ENCODE assay signal across 10 mouse cellular contexts in the genomic region with DNA sequence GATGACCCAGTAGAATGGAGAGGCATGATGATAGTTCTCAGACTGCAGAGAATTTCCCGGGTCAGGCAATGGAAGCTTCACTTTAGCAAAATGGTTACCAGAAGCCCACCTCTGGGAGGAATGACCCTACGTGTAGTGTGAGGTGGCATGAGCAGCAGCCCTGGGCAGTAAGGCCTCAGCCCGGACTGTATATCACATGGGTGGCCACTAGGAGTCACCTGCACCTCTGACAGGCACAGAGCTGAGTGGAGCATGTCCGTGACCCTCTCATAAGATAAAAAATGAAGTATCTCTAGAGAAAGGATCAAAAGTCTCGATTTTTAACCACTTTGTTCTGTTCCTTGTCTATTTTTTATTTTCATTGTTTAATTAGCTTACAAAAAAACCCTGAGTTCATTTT. TPM values are rescaled to one million over a fixed set of nuclear protein-coding genes. Genes with fewer than 3 reads are reported as not detected.
DNase-seq lines count a peak whose midpoint lies in the region; ATAC-seq and TF ChIP-seq lines count a peak whose summit lies in the region.
"Had no signal": no experiment of that assay in that cellular context is flagged by ENCODE, and none has a peak within 500 bp of the region (broad histone marks: within the 10 kb centered on the region; RNA-seq: fewer than 3 reads in every experiment).

No protein-coding gene starts in this region.

- WGBS in intestine, postnatal 0 days, result 53% methylated on average over 5 of the region's 5 CpGs
- WGBS in intestine, embryonic 16.5 days, result 42% methylated on average over 5 of the region's 5 CpGs

- no peaks in the 10 kb centered on the region for H3K4me1 ChIP-seq in intestine, postnatal 0 days (replicated peaks; ENCODE audit: control insufficient read depth, insufficient read depth, low read length)
- no peaks in the 10 kb centered on the region for H3K4me1 ChIP-seq in intestine, embryonic 16.5 days (ENCODE audit: control insufficient read depth, insufficient read depth, low read length)
- no peaks in the 10 kb centered on the region for H3K4me1 ChIP-seq in G1E (ENCODE audit: insufficient read depth, low read depth, low read length)

- H3K9me3 ChIP-seq in intestine, postnatal 0 days (ENCODE audit: control insufficient read depth), result no peaks in the 10 kb centered on the region
- H3K9me3 ChIP-seq in intestine, embryonic 16.5 days (ENCODE audit: control insufficient read depth, low read length), result no peaks in the 10 kb centered on the region
- no peaks in the 10 kb centered on the region for H3K9me3 ChIP-seq in G1E (replicated peaks)

- no peak overlapping the region for H3K9ac ChIP-seq in intestine, postnatal 0 days (ENCODE audit: low read depth, low read length)
- H3K9ac ChIP-seq in intestine, embryonic 16.5 days (ENCODE audit: low read depth, low read length), result no peak overlapping the region

- no peaks in the 10 kb centered on the region for H3K27me3 ChIP-seq in intestine, postnatal 0 days (replicated peaks; ENCODE audit: control insufficient read depth, insufficient read depth, low read length)
- no peaks in the 10 kb centered on the region for H3K27me3 ChIP-seq in intestine, embryonic 16.5 days (replicated peaks; ENCODE audit: control insufficient read depth, insufficient read depth, low read length)
- peaks cover 12% of the 10 kb centered on the region for H3K27me3 ChIP-seq in G1E (ENCODE audit: insufficient read depth, low read length)

- no peak overlapping the region for H3K27ac ChIP-seq in intestine, postnatal 0 days (ENCODE audit: low read depth, low read length)
- no peak overlapping the region for H3K27ac ChIP-seq in intestine, embryonic 16.5 days (ENCODE audit: low read length)

- TF ChIP-seq POLR2A in brain, embryonic 14.5 days (IDR thresholded peaks at IDR 0.05; ENCODE audit: borderline replicate concordance, extremely low read depth, insufficient read depth, insufficient read length, poor library complexity, severe bottlenecking), result no peak

- no peak overlapping the region for H3K4me3 ChIP-seq in intestine, postnatal 0 days (ENCODE audit: low read depth, low read length)
- H3K4me3 ChIP-seq in intestine, embryonic 16.5 days (ENCODE audit: low read length), result no peak overlapping the region
- H3K4me3 ChIP-seq in G1E (ENCODE audit: low read depth, low read length), result no peak overlapping the region
- H3K4me3 ChIP-seq: myocyte had no signal

- DNase-seq in G1E (ENCODE audit: low spot score), result no peak
- DNase-seq in brain, embryonic 14.5 days (ENCODE audit: low read depth), result peak; percentile 21
- peak; percentile 15 for DNase-seq in lung, postnatal 36 days
- DNase-seq in right cerebral cortex, postnatal 36 days (ENCODE audit: low spot score in 2 of 2), result no peak

- no peak overlapping the region for H3K4me2 ChIP-seq in intestine, postnatal 0 days (replicated peaks; ENCODE audit: low read depth)
- no peak overlapping the region for H3K4me2 ChIP-seq in intestine, embryonic 16.5 days (ENCODE audit: low read depth, low read length)

- no peaks in the 10 kb centered on the region for H3K36me3 ChIP-seq in intestine, postnatal 0 days (ENCODE audit: control insufficient read depth, insufficient read depth)
- H3K36me3 ChIP-seq in intestine, embryonic 16.5 days (ENCODE audit: control insufficient read depth, insufficient read depth, low read length), result no peaks in the 10 kb centered on the region
- H3K36me3 ChIP-seq in G1E (replicated peaks), result no peaks in the 10 kb centered on the region

- TF ChIP-seq CTCF in intestine, postnatal 0 days (IDR thresholded peaks at IDR 0.05; ENCODE audit: low read depth), result peak; percentile 66
- no peak for TF ChIP-seq CTCF in G1E (IDR thresholded peaks at IDR 0.05; ENCODE audit: low read depth, low read length)
- peak; percentile 54; the same call in 1 of the 2 replicates for TF ChIP-seq CTCF in brain, embryonic 14.5 days (IDR thresholded peaks at IDR 0.05; ENCODE audit: borderline replicate concordance, extremely low read depth, insufficient read depth, insufficient read length)

- no peak for ATAC-seq in intestine, postnatal 0 days
- no peak for ATAC-seq in intestine, embryonic 16.5 days
- peak; percentile 34; the same call in 1 of the 2 replicates for ATAC-seq in G1E (ENCODE audit: extremely low read depth, insufficient number of reproducible peaks, low FRiP score, poor library complexity, severe bottlenecking)
- no peak for ATAC-seq in activated CD4-positive, CD25-positive, alpha-beta regulatory T cell, adult 4 months
- no peak for ATAC-seq in inflammation-experienced regulatory T-cells, adult 6 months

RNA-seq across cellular contexts. Expression of gene Cpb2, which starts 14.4 kb away (rescaled TPM):
- 1.6 and 1.9 TPM in 2 replicates for polyA plus RNA-seq in intestine, postnatal 0 days (2015; fragmentation: Nextera tagmentation; extraction: Ambion mirVana)
- 4.7 and 6.8 TPM in 2 replicates for polyA plus RNA-seq in intestine, embryonic 16.5 days (2015; fragmentation: Nextera tagmentation; extraction: Ambion mirVana)
- total RNA-seq in G1E (2014; fragmentation: Nextera tagmentation) (not detected in 2 replicates), G1E (2017) (not detected in 2 replicates)
- polyA plus RNA-seq in G1E (2012), result not detected in 2 replicates
- polyA plus RNA-seq in brain, embryonic 14.5 days (2012; rRNA removed), result not detected in 2 replicates
- not detected for polyA plus RNA-seq in activated CD4-positive, CD25-positive, alpha-beta regulatory T cell, adult 4 months (2017; shearing (Covaris generic))
- not detected for polyA plus RNA-seq in inflammation-experienced regulatory T-cells, adult 6 months (2017; shearing (Covaris generic))
- total RNA-seq: heart, postnatal 14 days had no signal
- polyA plus RNA-seq: myocyte had no signal

RNA-seq across cellular contexts. Expression of gene Zc3h13, which starts 27.7 kb away (rescaled TPM):
- polyA plus RNA-seq in intestine, postnatal 0 days (2015; fragmentation: Nextera tagmentation; extraction: Ambion mirVana), result 18.7 and 18.9 TPM in 2 replicates
- 19.9 and 21.2 TPM in 2 replicates for polyA plus RNA-seq in intestine, embryonic 16.5 days (2015; fragmentation: Nextera tagmentation; extraction: Ambion mirVana)
- 29.1 and 47.4 TPM in 2 replicates for total RNA-seq in G1E (2014; fragmentation: Nextera tagmentation)
- total RNA-seq in G1E (2017), result 17.3 TPM in 2 replicates
- 18.2 and 22.4 TPM in 2 replicates for polyA plus RNA-seq in G1E (2012)
- polyA plus RNA-seq in brain, embryonic 14.5 days (2012; rRNA removed), result 21.0 and 32.0 TPM in 2 replicates
- polyA plus RNA-seq in activated CD4-positive, CD25-positive, alpha-beta regulatory T cell, adult 4 months (2017; shearing (Covaris generic)), result 10 to 100 TPM; 15.0 to 19.2 TPM
- polyA plus RNA-seq in inflammation-experienced regulatory T-cells, adult 6 months (2017; shearing (Covaris generic)), result 10 to 100 TPM; 15.5 to 26.0 (median 17.1) TPM

Comparison
In these comparisons a context has a peak if more than half of its experiments do, and no peak if none do; other contexts are left out.
1. DNase-seq: peak in brain, embryonic 14.5 days (single experiment) and lung, postnatal 36 days (single experiment); none in G1E (single experiment) and right cerebral cortex, postnatal 36 days (0 of 2).